Mouse (Mus musculus): ENCODE data around the gene Bbc3.

The Bbc3 gene

GRCm38 (mm10) chr7:16317094-16317493 lies 8.9 kb downstream of the Bbc3 start:
- no peak for DNase-seq (ENCODE audit: low spot score)

- DNase-seq (ENCODE audit: low spot score), result no peak
Measured at GRCm38 (mm10) chr7:16319216-16319615, 11.0 kb downstream of the Bbc3 start.

GRCm38 (mm10) chr7:16320479-16320878 lies 12.3 kb downstream of the Bbc3 start:
- no peak for DNase-seq (ENCODE audit: low spot score)

DNA sequence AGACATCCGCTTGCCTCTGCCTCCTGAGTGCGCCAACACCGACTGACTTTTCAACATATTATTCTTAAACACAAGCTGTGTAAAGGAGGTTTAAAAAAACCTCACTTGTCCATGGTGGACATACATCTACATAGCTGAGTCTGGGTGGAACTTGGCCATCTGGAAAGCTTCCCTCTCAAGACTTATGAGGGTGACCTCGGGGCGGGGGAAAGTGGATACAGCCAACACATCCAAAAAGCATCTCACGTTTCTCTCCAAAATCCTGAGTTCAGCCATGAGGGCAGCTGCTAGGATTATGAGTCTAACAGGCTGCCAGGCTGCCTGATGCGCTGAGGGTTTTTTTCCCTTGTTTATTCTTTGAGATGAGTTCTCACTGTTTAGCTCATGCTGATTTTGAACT lies 16.5 kb downstream of the Bbc3 start:
- DNase-seq (ENCODE audit: low spot score), result no peak

DNA sequence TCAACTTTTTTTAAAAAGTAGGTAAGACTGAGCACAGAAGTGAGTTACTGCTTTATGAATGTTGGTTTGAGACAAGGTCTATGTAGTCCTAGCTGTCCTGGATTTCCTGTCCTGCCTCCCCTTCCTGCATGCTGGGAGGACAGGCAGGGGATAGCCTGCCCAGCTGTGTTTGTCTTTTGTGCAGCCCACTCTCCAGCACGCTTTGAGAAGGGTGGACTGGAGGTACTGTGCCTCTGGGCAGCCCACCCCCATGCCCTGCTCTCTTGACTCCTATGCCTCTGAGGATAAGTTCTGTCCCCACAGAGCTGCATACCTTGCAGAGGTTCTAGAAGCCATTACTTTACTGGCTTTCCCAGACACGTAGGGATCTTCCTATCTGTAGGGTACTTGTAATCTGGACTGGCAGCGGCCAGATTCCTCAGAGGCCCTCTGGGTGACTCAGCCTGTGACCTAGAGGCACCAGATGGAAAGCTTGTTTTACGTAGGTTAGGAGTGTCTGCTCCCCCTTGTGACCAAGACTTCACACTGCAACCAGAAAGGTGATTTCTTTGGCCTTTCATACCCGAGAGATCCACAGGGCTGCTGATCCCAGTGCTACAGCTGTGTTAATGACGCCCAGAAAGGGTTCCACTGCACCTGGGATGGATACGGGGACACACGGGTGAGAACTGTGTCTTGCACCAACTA lies 17.9 kb downstream of the Bbc3 start:
- DNase-seq (ENCODE audit: low spot score), result no peak

GRCm38 (mm10) chr7:16326607-16326971 lies 18.4 kb downstream of the Bbc3 start:
- DNase-seq (ENCODE audit: low spot score), result no peak

GRCm38 (mm10) chr7:16329146-16329545 lies 21.0 kb downstream of the Bbc3 start:
- DNase-seq (ENCODE audit: low spot score), result no peak

- no peak for DNase-seq (ENCODE audit: low spot score)
Measured at GRCm38 (mm10) chr7:16337733-16338132, 29.5 kb downstream of the Bbc3 start.

- no peak for DNase-seq (ENCODE audit: low spot score)
Measured at GRCm38 (mm10) chr7:16344598-16344997, 36.4 kb downstream of the Bbc3 start.

- no peak for DNase-seq (ENCODE audit: low spot score)
Measured at GRCm38 (mm10) chr7:16345297-16345696, 37.1 kb downstream of the Bbc3 start.

DNA sequence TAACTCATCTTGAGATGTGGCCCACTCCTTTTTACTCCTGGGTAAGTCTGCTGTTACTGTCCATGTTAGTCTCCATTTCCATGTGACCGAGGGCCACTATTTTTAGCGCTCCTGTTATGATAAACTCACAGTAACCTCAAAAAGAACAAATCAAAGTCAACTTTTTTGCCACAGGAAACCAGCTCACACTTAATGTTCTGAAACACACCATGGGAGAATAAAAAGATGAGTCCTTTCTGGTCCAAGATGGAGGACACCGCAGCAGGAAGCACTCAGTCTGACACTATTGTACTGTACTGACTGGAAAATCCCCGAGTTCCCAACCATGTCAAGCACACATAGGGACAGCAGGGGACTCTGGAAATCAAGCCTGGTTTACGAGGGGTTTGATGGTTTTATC lies 41.8 kb downstream of the Bbc3 start:
- no peak for DNase-seq (ENCODE audit: low spot score)

- no peak for DNase-seq (ENCODE audit: low spot score)
Measured at GRCm38 (mm10) chr7:16355854-16356594, 47.8 kb downstream of the Bbc3 start.

- no peak for DNase-seq (ENCODE audit: low spot score)
Measured at GRCm38 (mm10) chr7:16357602-16358001, 49.4 kb downstream of the Bbc3 start.

- no peak for DNase-seq (ENCODE audit: low spot score)
Measured at GRCm38 (mm10) chr7:16364319-16364718, 56.1 kb downstream of the Bbc3 start.

DNA sequence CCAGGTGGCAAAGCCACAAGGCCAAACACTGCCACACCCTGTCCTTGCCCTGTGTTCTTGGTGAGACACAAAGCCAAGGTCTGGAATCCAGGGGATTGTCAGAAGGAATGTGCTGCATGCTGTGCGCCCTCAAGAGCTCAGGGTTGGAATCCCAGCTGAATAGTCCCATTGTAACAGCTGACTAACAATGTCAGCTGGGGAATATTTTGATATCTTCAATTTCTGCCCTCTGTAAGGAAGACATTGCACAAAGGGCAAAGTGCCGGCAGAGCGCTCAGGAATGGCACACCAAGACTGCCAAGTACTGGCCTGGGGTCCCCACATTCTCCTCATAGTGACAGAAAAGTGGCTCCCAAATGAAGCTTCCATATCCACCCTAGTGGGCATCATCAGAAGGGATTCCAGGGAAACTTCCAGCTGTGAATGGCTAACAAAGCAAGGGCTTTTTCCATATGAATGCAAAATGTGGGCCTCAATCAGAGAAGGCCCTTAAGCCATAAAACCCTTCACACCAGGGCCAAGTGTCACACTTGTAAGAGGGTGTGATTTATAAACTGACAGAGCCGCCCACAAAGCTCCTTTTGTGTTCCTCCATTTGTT lies 56.8 kb downstream of the Bbc3 start:
- no peak for DNase-seq (ENCODE audit: low spot score)

DNA sequence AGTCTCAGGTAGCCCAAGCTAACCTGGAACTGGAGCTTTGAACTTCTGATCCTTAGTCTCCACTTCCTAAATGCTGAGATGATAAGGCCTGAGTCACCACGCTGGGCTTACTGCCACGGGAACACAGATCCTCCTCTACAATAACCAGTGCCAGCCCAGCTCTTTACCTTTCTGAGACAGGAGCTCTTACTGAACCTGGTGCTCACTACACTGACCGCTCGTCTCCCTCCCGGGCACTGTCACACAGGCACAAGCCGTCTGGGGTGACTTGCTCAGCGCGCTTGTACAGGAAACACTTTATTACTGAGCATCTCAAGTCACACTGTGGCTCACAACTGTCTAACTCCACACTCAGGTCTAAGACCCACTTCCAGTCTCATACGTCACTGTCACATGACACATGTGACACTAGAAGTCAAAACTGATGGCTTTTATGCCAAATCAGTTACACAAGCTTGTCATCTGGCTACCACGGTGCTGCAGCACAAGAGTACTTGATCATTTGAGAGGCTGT lies 58.0 kb downstream of the Bbc3 start:
- no peak for DNase-seq (ENCODE audit: low spot score)

GRCm38 (mm10) chr7:16366669-16367068 lies 58.5 kb downstream of the Bbc3 start:
- DNase-seq (ENCODE audit: low spot score), result no peak
